Mouse (Mus musculus) c-Kit-positive CD71-negative TER-119-negative erythroid progenitor cells, embryonic 14.5 days (primary cell): ENCODE results near the gene Efemp2.
A peak's percentile ranks its signal among the peaks of the same experiment; 100 is the strongest.

Experiments used
- DNase-seq: peaks from one replicate; pipeline ENCODE4 v3.0.0-alpha.2; 2013; ENCODE audit warnings: low read depth

Gene Efemp2

DNA sequence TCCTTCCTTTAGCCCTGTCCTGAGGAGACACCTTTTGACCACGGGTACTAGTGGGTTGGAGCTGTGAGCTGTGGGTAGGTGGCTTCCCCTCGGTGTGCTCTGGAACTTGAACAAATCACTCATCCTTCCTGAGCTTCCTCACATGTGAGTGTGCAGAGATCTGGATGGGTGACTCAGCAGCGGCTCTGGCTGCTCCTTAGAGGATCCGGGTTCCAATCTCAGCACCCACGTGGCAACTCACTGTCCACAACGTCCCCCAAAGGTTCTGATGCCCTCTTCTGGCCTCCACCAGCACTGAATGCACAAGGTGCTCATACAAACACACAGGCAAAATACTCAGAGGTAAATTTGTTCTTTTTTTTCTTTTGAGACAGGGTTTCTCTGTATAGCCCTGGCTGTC, 22.0 kb upstream of the Efemp2 start:
- DNase-seq: no peak

DNA sequence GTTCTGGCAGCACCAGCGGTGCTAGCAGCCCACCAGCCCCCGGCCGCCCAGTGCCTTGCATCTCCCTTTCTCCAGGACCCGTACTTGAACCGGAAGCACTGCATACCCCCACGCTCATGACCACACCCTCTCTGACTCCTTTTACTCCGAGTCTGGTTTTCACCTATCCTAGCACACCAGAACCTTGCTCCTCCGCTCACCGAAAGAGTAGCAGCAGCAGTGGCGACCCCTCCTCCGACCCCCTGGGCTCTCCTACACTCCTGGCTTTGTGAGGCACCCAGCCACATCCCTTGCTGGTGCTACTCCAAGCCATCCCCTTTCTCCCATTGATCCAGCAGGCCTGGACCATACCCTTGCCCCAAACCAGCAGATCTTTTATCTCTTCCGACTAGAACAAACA, 18.7 kb upstream of the Efemp2 start:
- DNase-seq: no peak

DNA sequence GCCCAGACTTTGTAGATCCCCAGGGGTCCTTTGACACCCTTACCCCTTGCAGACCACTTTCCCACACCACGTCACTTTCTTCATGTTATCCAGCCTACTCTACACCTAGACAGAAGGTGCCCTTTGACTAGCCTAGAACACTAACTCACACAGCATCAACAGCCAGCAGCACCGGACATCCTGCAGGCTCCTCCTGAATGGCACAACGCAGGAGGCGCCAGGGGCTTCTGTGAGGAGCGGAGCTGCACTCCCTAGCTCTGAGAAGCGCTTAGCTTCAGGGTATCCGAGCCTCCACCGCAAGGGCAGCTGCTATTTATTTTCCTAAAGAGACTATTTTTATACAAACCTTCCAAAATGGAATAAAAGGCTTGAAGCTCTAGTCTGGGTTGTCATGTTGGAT, 18.2 kb upstream of the Efemp2 start:
- DNase-seq: no peak

DNA sequence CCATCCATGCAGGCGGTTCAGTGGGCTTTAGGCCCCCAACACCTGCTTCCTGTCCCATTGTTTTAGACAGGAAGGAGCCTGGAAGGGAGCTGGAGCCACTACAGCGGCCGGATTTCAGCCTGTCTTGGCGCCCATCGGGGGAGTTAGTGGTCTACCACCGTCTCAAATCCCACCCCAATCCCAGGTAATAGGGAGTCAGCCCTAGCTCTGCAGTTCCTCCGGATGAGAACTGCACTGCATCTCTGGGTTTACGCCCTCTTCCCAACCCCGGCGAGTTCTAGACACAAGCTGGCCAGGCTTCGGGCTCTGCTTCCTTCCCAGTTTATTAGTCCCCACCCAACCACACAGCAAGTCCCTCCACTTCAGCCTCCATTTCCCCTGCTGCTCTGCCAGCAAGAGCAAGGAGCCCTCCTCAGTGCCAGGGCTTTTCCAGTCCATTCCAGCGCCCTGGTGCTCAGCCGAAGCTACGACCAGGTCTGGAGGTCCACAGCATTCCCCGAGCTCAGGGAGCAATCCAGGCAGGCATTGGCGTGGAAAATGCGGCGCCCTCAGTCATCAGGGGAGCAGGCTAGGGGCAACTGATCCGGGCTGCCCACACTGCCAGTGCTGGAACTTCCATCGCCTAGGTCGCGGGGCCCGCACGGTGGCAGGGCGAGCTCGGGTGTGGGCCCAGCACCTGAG, 17.4 kb upstream of the Efemp2 start:
- DNase-seq: no peak

DNA sequence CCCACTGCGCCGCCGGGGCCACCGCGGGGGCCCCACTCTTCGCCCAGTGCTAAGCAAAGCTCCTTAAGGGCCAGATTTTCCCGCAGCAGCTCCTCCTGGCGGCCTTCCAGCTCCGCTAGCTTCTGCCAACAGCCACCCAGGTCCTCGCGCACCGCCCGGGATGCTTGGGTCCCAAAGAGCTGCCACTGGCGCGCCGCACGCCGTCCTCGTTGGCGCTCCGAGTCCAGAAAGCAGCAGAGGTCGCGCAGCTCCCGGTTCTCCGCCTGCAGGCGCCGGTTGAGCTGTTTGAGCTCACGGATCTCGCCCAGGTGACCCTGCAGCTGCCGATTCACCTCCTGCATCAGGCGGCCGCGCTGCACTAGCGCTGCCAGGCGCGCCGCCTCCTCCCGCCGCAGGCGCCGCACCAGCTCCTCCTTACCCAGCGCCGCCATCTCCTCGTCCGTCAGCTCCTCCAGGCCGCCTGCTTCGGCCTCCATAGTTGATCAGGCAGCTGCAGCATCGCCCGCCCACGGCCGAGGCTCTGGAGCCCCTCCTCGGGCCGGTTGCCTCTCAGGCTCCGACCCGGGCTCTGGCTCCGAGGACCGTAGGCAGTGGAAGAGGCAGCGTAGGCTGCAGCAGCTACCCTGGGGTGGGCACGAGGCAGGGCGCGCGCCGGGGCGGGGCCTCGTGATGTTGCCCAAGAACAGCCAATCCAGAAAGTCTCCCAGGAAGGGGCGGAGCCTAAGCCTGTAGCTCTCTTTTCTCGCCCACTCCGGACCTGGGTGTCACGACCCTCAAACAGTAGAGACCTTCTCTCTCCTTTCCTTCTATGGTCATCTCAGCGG, 16.6 kb upstream of the Efemp2 start:
- DNase-seq: peak; percentile 88

DNA sequence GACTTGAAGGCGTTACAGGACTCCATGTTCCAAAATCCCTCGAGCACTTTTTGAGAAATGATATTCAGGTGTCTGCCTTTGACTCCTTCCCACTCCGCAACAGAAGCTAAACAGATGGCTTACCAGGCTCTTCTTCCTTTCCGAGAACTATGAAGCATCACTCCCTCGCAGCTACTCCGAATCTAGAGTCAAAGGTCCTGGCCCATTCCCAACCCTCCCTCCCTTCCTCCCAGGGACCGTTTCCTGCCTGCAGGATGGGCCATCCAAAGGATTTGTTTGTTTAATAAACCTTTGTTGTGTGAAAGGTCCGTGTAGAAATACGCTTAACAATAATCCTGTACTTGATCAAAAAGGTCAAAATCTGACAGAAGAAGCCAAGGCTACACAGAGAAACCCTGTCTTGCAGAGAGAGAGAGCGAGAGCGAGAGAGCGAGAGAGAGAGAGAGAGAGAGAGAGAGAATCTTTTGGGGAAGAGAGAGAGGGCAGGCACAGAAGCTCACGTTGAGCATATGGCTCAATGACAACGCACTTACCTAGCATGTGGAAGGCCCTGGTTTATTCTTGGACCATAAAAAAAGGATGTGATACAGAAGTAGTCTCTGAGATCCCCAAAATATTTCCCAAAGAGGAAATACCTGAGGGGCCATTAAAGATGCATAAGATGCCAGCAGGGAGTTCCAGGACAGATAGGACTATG, 15.9 kb upstream of the Efemp2 start, which contains the start of gene Ccdc85b:
Gene Ccdc85b, minus strand, starts transcription at position 149 of the 697 bp plus-strand sequence.
- no peak for DNase-seq

DNA sequence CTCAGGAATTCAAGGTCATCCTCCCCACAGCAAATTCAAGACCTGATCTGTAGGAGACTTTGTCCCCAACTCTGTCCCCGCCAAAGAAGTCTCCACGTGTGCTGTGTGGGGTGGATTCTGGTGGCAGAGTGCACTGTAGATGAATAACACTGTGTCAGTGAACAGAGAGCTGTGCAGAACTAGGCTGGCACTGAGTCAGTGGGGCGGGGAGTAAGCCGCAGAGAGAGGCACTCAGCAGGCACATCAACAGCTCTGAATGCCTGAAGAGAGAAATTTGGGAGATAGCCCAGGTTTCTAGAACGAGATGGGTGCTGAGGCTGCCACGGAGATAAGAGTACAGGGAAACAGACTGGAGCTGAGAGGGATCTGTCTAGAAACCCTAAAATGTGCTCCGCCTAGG, 14.7 kb upstream of the Efemp2 start:
- DNase-seq: no peak

DNA sequence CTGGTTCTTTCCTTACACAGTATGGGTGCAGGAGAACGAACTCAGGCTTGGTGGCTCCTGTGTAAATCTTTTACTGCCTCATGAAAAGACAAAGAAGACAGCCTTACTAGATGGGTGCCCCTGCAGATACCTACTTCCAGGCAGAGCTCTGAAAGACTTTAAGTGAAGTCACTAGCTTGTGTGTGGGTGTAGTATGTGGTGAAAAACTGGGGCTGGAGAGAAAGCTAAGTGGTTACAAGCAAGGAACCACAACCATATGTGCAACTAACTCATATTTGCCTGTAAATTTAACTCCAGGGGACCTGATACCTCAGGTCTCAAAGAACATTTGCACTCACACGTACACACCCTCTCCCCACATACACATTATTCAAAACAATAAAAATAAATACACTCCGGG, 13.9 kb upstream of the Efemp2 start:
- no peak for DNase-seq

DNA sequence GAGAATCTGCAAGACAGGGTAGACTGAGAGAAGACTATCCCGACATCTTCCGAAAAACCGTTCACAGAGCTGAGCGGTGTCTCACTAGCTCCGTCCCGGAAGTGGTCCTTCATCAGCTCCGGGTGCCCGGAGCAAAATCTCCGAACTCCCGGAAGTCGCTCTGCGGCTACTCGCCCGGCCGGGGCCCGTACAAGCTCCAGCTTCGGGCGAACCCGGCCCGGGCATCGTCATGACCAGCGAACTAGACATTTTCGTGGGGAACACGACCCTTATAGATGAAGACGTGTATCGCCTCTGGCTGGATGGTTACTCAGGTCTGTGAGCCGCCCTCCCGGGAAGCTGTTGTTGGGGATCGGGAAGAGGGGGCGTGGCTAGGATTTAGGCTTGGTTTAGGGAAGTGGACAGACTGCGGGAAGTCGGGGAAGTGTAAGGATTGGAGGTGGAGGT, 13.3 kb upstream of the Efemp2 start, which contains the start of gene Fibp:
Gene Fibp, plus strand, starts transcription at position 151 of the 447 bp plus-strand sequence.
- peak; percentile 73 for DNase-seq

DNA sequence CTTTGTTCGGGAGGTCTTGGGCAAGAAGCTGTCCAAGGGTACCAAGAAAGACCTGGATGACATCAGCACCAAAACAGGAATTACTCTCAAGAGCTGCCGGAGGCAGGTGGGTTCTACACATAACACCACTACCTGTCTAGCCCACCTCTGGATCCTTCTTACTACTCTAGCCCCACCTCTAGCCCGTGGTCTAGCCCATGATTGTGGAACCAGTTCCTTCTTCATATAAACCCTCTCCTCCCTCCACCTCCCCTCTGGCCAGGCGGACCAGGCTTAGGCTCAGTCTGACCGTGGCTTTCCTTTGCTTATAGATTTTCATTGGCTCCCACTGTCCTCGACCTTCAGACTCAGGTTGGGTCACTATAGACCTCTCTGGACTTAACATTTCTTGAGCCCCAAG, 12.3 kb upstream of the Efemp2 start:
- DNase-seq: no peak

DNA sequence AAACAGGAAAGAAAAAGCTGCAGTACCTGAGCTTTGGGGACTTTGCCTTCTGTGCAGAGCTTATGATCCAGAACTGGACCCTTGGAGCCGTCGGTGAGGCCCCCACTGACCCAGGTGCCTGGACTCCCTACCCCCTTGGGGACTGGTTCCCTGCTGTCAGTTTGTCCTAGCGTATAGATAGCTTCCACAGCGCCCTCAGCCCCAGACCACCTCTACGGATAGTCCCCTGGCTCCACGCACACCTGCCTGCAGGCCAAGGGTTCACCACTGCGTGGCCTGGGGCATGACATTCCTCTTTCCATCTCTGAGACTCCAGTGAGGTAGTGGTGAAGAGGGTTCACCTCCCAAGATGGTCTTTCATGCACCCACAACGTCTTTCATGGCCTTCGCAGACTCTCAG, 10.5 kb upstream of the Efemp2 start:
- no peak for DNase-seq

DNA sequence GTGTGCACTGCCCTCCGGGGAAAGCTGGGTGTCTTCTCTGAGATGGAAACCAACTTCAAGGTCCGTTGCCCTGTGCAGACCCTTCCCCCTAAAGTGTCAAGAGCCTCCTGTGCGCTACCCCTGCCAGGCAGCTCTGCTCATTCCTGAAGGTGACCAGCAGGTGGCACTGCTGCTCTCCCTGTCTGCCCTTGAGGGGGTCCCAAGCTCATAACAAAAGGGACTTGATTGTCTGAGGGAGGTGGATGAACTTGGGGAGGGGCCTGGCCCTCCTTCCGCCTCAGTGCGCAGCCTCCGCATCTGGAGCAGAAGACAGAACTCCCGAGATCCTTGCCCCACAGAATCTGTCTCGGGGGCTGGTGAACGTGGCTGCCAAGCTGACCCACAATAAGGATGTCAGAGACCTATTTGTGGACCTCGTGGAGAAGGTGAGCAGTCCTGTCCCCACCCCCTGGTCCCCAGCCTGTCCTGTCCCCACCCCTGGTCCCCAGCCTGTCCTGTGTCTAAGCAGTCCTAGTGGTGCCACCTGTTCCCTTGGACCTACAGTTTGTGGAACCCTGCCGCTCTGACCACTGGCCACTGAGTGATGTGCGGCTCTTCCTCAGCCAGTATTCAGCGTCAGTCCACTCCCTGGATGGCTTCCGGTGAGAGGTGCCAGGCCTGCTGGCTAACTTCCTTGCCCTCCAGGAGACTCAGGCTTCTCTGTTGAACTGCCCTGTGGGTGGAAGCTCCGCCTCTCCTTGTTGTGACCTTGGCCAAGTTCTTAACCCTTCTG, 9.8 kb upstream of the Efemp2 start:
- no peak for DNase-seq

DNA sequence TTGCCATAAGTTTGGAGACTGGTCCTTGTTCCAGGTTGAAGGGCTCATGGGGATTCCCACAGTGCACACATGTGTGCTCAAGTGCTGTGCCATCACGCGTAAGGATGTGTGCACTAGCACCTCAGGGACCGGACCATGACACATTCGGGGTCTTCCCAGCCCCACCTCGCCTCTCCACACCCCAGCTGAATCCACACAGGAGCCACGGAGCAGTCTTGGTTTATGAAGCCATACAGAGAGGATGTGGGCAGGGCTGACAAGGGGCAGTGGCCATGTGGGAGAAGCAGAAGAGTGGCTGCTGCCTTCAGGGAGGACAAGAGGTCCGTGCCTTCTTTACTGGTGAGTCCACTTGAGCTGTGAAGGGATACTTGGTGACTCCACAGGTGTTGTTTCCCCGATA, 8.7 kb upstream of the Efemp2 start:
- no peak for DNase-seq

DNA sequence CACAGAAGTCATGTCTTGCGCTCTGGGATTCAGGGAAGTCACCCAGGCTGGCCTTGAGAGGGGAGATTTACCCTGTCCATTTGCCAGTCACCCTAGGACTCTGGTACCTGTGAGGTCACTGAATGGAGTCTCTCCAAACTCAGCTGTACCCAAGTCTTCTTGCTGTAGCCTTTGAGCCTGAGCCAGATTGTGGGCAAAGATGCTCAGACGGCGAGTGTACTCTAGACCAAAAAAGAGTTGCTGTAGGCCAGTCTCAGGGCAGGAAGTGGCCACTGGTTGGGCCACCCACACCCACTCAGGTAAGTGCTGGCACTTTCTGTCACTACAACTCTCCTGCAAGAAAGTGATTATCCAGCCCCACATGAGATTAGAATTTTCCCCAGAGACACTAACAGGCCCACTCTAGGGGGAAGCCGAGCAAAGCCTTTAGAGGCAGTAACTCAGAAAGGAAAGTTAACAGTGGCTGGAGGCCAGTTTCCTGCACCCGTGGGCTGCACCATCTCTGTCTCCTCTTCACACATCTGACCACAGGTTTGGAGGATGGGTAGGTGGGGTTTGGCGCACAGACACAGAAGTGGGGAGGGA, 6.7 kb upstream of the Efemp2 start:
- DNase-seq: no peak

DNA sequence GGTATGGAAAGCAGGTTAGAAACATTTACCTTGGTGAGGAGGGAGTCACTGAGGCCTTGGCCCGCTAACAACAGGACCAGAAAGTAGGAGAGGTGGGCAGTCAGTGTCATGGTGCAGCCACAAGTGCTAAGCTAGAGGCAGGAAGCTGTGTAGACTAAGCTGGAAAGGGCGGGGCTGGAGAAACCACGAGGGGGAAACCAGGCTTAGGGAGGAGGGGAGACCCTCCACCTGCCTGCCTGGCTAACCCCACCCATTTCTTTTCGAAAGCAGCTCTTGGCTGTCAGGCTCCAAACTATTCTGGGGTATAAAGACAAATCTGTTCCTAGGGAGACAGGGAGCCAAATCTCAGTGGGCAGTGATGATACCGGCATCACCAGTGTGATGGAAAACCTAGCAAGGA, 5.4 kb upstream of the Efemp2 start, which contains the start of gene Ctsw:
Gene Ctsw, minus strand, starts transcription at position 134 of the 400 bp plus-strand sequence.
- no peak for DNase-seq

DNA sequence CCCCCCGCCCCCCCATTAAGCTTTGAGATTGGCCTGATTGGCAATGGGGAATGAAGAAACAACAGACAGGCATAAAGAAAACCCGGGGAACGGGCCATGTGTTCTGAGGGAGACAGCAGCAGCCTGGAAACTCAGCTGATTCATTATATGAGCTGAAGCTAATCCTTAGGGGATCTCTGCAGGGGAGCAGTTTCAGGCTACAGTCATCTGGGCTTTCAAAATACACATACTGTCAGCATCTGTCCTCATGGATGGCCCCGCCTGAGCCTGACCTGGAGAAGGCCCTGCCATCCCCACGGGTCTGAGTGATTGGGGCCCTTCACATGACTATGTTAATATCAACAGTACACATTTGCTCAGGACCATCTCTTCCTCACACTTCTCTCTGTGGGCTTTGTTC, 1.9 kb upstream of the Efemp2 start:
- DNase-seq: no peak

DNA sequence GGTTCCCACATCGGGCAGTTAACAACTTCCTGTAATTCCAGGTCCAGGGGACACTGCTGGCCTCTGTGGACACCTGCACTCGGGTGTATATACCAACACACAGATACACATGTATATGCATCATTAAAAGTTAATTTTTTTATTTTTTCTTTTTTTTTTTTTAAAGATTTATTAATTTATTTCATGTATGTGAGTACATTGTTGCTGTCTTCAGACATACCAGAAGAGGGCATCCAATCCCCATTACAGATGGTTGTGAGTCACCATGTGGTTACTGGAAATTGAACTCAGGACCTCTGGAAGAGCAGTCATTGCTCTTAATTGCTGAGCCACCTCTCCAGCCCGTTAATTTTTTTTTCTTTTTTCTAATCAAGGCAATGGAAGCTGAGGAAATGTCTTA, 897 bp upstream of the Efemp2 start:
- no peak for DNase-seq

DNA sequence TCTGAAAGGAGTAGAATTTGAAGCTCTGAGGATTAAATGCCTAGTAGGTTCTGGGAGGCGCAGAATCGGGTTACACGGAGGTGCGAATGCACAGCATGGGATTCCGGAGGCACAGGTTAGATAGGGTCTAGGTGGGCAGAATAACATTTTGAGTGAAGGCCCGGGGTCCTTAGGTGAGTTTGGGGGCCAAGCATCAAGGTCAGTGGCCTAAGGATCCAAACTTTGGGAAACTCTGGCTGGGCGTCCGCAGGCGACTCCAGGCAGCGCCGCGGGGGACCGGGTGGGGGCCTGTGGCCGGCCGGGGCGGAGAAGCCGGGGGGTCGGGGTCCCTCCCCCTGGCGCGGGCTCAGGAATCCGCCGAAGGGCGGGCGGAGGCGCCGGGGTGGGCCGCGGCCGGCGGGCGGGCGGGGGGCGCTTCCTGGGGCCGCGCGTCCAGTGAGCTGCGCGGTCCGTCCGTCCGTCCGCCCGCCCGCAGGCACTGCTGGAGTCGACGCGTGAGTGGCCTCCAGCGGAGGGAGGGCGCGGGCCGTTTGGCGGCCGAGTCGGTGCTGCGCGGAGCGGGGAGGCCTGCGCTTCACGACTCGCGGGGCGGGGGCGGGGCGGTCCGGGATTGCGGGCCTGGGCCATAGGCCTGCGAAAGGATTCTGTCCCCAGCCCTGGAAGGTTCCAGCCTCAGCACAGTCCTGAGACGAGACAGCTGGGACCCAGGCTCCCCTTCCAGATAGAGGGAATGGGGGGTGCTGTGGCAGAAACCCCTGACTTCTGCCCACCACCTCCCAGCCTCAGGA, 721 bp downstream of the Efemp2 start:
- no peak for DNase-seq

DNA sequence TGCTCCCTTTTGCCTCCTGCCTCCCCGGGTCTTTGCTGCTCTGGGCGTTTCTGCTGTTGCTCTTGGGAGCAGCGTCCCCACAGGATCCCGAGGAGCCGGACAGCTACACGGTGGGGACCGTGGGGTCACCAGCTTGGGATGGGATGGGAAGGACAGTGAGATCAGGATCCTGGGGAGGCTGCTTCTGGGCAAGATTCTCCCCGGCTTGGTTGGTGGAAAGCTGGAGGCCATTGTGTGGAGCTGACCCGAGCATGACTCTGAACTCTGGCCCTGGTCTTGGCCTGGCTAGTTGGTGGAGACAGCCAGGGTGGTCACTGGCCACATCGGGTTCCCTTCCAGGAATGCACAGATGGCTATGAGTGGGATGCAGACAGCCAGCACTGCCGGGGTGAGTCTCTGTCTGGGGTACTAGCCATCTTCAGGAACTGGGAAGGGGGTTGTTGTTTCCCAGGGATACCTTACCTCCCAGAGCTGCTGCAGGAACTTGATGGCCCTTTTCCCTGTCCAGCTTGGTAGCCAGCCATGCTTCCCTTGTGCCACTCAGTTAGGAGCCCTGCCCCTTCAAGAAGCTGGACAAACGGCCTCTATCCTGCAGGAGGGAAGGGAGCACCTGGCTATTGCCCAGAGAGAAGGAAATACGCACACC, 1.4 kb downstream of the Efemp2 start:
- no peak for DNase-seq

DNA sequence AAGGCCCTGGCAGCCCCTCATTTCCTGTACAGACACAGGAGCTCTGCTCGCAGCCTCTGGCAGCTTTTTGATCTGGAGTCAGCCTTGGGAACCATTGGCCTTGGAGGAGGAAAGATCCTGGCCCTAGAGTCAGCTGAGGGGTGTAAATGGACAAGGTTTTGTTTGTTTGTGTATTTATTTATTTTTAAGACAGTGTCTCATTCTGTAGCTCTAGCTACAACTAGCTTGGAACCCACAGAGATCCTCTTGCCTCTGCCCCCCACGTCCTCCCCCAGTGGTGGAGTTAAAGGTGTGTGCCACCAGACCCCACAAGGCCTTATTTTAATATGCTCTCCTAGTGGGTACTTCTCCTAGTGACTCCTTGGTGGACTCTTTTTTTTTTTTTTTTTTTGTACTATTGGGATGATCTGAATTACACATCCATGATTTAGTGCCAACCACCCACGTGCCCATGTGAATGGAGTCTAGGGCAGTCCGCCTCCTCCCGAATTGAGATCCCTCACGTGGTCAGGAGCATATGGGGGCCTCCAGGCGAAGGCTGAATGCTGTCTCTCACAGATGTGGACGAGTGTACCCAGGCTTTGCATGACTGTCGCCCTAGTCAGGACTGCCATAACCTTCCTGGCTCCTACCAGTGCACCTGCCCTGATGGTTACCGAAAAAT, 3.4 kb downstream of the Efemp2 start:
- no peak for DNase-seq
